ENCODE assay signal across 12 mouse cellular contexts in the genomic region with DNA sequence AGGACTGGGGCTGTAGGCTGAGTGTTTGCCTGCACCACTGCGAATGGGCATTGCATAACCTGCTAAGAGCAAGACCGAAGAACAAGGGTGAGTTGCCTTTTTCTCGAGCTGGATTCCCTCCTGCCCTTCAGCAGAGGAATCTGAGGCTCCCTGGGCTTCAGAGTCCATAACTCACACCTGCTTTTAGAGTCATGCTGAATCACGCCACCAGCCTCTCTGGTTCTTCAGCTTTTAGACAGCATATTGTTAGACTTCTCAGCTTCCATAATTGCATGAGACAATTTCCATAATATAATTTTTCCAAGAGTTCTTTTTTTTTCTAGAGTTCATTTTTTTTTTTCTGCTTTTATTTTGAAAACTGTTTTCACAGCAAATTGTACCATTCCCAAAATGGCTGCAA.
"Had no signal": no experiment of that assay in that cellular context is flagged by ENCODE, and none has a peak within 500 bp of the region (broad histone marks: within the 10 kb centered on the region; RNA-seq: fewer than 3 reads in every experiment).

No protein-coding gene starts in this region.

- DNase-seq: retina, postnatal 1 day; right cerebral cortex, adult 18-20 months; right cerebral cortex, postnatal 14 days; right cerebral cortex, postnatal 25 days; right cerebral cortex, postnatal 4 days; spleen, adult 18-20 months; thymus, adult 18-20 months; thymus, adult 2 months; thymus, postnatal 14 days; thymus, postnatal 25 days; thymus, postnatal 36 days; thymus, postnatal 4 days had no signal
